Mouse (Mus musculus): ENCODE measurements around the gene Fntb. TPM values are rescaled to one million over a fixed set of nuclear protein-coding genes. Genes with fewer than 3 reads are reported as not detected.

The Fntb gene
- polyA plus RNA-seq, 1 experiment from 2014 or later: 30.9 TPM

DNA sequence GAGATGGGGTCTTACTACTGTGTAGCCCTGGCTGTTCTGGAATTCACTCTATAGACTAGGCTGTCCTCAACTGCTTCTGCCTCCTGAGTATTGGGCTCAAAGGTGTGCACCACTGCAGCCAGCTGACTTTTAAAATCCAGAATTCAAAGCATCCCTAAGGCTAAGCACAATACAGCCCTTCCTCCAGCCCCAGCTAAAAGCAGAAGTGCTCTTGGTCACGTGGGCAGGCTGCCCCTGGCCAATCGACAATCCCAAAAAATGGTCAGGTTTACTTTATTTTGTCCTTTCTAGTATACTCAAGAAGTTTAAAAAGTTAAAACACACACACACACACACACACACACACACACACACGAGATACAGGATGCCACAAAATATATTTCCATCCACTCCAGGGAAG is 177.7 kb downstream of the Fntb start:
- 85% methylated on average over 3 of the region's 3 CpGs for WGBS
- no peak overlapping the region for H3K27ac ChIP-seq (ENCODE audit: poor library complexity, severe bottlenecking)
- no peak for ATAC-seq (ENCODE audit: insufficient number of reproducible peaks, low FRiP score)
- peaks cover 18% of the 10 kb centered on the region for H3K4me1 ChIP-seq (replicated peaks)
- no peak overlapping the region for H3K4me3 ChIP-seq
- no peaks in the 10 kb centered on the region for H3K27me3 ChIP-seq (replicated peaks)
- peaks cover 93% of the 10 kb centered on the region for H3K36me3 ChIP-seq
- H3K9ac ChIP-seq: no peak overlapping the region
- H3K9me3 ChIP-seq (replicated peaks): no peaks in the 10 kb centered on the region
- H3K4me2 ChIP-seq: no peak overlapping the region

DNA sequence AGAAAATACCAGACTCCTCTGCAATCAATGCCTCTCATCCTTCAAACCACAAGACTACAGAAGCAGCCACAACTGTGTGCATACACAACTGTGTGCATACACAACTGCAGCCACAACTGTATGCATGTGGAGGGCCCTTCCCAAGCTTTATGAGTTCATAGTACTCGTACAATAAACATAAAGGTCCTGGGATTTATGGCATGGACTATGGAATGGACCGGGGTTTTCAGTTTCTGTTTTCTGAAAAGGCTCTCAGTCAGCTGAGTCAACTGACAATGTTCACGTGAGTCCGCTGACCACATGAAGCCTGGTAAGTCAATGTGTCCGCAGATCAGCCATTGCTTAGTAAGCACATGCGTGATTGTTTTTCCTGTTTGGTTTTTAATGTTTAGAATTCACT is 178.1 kb downstream of the Fntb start:
- H3K9ac ChIP-seq: no peak overlapping the region
- H3K4me3 ChIP-seq: no peak overlapping the region
- ATAC-seq (ENCODE audit: insufficient number of reproducible peaks, low FRiP score): no peak
- H3K4me1 ChIP-seq (replicated peaks): peaks cover 18% of the 10 kb centered on the region
- peaks cover 91% of the 10 kb centered on the region for H3K36me3 ChIP-seq
- no peaks in the 10 kb centered on the region for H3K27me3 ChIP-seq (replicated peaks)
- no peak overlapping the region for H3K27ac ChIP-seq (ENCODE audit: poor library complexity, severe bottlenecking)
- no peak overlapping the region for H3K4me2 ChIP-seq
- H3K9me3 ChIP-seq (replicated peaks): no peaks in the 10 kb centered on the region
- WGBS: 92% methylated on average over 6 of the region's 6 CpGs

DNA sequence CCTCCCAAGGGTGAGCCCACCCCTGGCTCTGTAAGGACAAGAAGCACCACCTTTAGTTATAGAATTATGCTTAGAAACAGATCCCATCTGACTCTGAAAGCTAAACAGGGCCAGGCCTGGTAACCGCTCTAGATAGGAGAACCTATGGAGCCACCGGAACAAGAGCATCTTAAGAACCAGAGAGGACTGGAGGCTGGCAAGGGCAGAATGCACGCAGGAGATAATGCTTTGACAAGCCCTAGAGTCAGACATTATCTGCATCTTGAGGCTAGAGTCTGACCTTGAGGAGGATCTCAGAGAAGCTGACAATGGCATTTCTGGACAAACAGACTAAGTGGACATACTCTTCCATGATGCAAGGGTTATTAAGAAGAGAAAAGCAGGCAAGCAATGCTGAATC is 182.1 kb downstream of the Fntb start:
- Histone ChIP-seq H3K4me2 (no peak overlapping the region), H3K4me1 (replicated peaks) (peaks cover 7% of the 10 kb centered on the region), H3K4me3 (no peak overlapping the region), H3K9ac (no peak overlapping the region), H3K27me3 (replicated peaks) (no peaks in the 10 kb centered on the region), H3K9me3 (replicated peaks) (no peaks in the 10 kb centered on the region), H3K27ac (ENCODE audit: poor library complexity, severe bottlenecking) (no peak overlapping the region), H3K36me3 (peaks cover 87% of the 10 kb centered on the region)
- no peak for ATAC-seq (ENCODE audit: insufficient number of reproducible peaks, low FRiP score)
- WGBS: 82% methylated on average over 3 of the region's 3 CpGs

- Histone ChIP-seq H3K4me3 (no peak overlapping the region), H3K4me2 (no peak overlapping the region), H3K36me3 (peaks cover 88% of the 10 kb centered on the region), H3K27ac (ENCODE audit: poor library complexity, severe bottlenecking) (no peak overlapping the region), H3K9ac (no peak overlapping the region), H3K9me3 (replicated peaks) (no peaks in the 10 kb centered on the region), H3K27me3 (replicated peaks) (no peaks in the 10 kb centered on the region), H3K4me1 (replicated peaks) (peaks cover 7% of the 10 kb centered on the region)
- WGBS: 70% methylated on average over 2 of the region's 2 CpGs
- no peak for ATAC-seq (ENCODE audit: insufficient number of reproducible peaks, low FRiP score)
These were observed 182.8 kb downstream of the Fntb start for GRCm38 (mm10) chr12:76948185-76948584.

- no peak overlapping the region for H3K4me3 ChIP-seq
- H3K36me3 ChIP-seq: peaks cover 88% of the 10 kb centered on the region
- WGBS: 28% methylated on average over 3 of the region's 3 CpGs
- H3K9ac ChIP-seq: no peak overlapping the region
- H3K4me2 ChIP-seq: no peak overlapping the region
- peaks cover 9% of the 10 kb centered on the region for H3K4me1 ChIP-seq (replicated peaks)
- no peaks in the 10 kb centered on the region for H3K27me3 ChIP-seq (replicated peaks)
- H3K9me3 ChIP-seq (replicated peaks): no peaks in the 10 kb centered on the region
- H3K27ac ChIP-seq (ENCODE audit: poor library complexity, severe bottlenecking): no peak overlapping the region
- ATAC-seq (ENCODE audit: insufficient number of reproducible peaks, low FRiP score): no peak
These were observed 183.4 kb downstream of the Fntb start for GRCm38 (mm10) chr12:76948781-76949180.

DNA sequence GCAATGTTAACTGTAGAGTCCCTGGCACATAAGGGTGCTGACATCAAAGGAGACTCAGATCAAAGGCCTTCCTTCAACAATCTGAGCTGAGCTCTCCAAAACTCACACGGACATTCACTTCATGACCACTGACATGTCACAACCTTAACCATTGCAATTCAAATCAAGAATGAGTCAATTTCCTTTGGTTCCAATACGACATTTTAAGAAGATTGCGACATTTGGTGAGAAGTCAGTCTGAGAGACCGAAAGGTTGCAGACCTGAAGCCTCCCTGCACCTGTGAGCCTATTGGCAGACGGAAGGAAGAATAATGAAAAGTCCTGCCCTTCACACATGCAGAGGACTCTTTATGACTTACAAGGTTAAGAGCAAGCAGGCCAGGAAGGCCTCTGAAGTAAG is 184.9 kb downstream of the Fntb start:
- 82% methylated on average over 5 of the region's 5 CpGs for WGBS
- Histone ChIP-seq H3K4me1 (replicated peaks) (peaks cover 18% of the 10 kb centered on the region), H3K4me3 (no peak overlapping the region), H3K36me3 (peaks cover 80% of the 10 kb centered on the region), H3K9ac (no peak overlapping the region), H3K27me3 (replicated peaks) (no peaks in the 10 kb centered on the region), H3K27ac (ENCODE audit: poor library complexity, severe bottlenecking) (no peak overlapping the region), H3K4me2 (no peak overlapping the region), H3K9me3 (replicated peaks) (no peaks in the 10 kb centered on the region)
- no peak for ATAC-seq (ENCODE audit: insufficient number of reproducible peaks, low FRiP score)

DNA sequence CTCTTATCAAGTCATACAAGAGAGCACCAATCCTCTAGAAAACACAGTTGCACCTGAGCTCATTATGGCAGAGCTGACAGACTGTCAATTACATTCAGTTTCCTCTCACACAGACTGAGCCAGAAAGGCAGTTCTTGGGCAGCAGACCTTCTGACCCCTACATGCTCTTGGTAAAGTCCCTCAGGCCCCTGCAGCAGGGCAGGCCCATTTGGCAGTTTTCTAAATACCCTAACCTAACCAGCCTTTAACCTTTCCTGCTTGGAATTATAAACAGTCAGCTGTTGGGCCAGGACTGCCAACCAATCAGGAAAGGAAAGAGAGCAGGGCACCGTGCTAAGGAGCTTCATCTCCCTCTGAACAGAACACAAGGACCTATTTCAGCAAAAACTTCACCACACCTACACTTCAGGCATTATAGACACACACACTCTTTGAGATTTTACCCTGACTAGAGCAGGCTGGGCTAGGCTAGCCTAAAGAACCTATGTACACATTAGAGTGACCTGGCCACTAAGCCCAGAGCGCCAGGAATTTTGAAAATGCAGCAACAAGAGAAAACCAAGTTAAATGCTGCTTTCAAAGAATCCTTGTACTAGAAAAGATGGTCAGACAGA is 188.5 kb downstream of the Fntb start:
- peaks cover 69% of the 10 kb centered on the region for H3K36me3 ChIP-seq
- no peak overlapping the region for H3K4me2 ChIP-seq
- H3K4me1 ChIP-seq (replicated peaks): peaks cover 14% of the 10 kb centered on the region
- ATAC-seq (ENCODE audit: insufficient number of reproducible peaks, low FRiP score): no peak
- no peak overlapping the region for H3K4me3 ChIP-seq
- no peaks in the 10 kb centered on the region for H3K9me3 ChIP-seq (replicated peaks)
- no peak overlapping the region for H3K9ac ChIP-seq
- 83% methylated on average over 2 of the region's 2 CpGs for WGBS
- H3K27ac ChIP-seq (ENCODE audit: poor library complexity, severe bottlenecking): no peak overlapping the region
- H3K27me3 ChIP-seq (replicated peaks): no peaks in the 10 kb centered on the region

- Histone ChIP-seq H3K4me1 (replicated peaks) (0 out of 2 replicates have a peak, but pooled peaks cover 11% of the 10 kb centered on the region), H3K27me3 (replicated peaks) (no peaks in the 10 kb centered on the region), H3K4me2 (no peak overlapping the region), H3K9me3 (replicated peaks) (no peaks in the 10 kb centered on the region), H3K4me3 (no peak overlapping the region), H3K36me3 (peaks cover 72% of the 10 kb centered on the region), H3K27ac (ENCODE audit: poor library complexity, severe bottlenecking) (no peak overlapping the region), H3K9ac (no peak overlapping the region)
- 77% methylated on average over 10 of the region's 10 CpGs for WGBS
- no peak for ATAC-seq (ENCODE audit: insufficient number of reproducible peaks, low FRiP score)
These were observed 189.5 kb downstream of the Fntb start for GRCm38 (mm10) chr12:76954698-76955423.

DNA sequence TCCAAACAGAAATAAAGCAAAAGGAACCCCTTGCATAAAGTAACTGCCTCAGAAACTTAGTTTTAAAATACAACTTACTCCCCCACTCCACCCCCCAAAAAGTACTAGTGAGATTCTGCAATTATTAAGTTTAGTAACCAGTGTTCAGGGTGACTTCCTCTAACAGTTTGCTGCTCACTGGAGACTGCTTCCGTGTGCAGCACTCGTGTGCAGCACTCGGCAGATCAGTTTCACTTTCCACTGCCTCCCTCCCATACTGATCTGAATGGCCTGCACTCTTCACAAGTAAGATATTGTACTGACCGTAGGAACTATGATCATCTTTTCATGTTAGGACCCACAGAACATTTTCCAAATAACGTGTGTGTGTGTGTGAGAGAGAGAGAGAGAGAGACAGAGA is 192.3 kb downstream of the Fntb start:
- Histone ChIP-seq H3K36me3 (peaks cover 50% of the 10 kb centered on the region), H3K4me2 (no peak overlapping the region), H3K27ac (ENCODE audit: poor library complexity, severe bottlenecking) (no peak overlapping the region), H3K9ac (no peak overlapping the region), H3K4me3 (no peak overlapping the region), H3K4me1 (replicated peaks) (peaks cover 15% of the 10 kb centered on the region), H3K9me3 (replicated peaks) (no peaks in the 10 kb centered on the region), H3K27me3 (replicated peaks) (no peaks in the 10 kb centered on the region)
- ATAC-seq (ENCODE audit: insufficient number of reproducible peaks, low FRiP score): no peak
- WGBS: 72% methylated on average over 5 of the region's 5 CpGs

DNA sequence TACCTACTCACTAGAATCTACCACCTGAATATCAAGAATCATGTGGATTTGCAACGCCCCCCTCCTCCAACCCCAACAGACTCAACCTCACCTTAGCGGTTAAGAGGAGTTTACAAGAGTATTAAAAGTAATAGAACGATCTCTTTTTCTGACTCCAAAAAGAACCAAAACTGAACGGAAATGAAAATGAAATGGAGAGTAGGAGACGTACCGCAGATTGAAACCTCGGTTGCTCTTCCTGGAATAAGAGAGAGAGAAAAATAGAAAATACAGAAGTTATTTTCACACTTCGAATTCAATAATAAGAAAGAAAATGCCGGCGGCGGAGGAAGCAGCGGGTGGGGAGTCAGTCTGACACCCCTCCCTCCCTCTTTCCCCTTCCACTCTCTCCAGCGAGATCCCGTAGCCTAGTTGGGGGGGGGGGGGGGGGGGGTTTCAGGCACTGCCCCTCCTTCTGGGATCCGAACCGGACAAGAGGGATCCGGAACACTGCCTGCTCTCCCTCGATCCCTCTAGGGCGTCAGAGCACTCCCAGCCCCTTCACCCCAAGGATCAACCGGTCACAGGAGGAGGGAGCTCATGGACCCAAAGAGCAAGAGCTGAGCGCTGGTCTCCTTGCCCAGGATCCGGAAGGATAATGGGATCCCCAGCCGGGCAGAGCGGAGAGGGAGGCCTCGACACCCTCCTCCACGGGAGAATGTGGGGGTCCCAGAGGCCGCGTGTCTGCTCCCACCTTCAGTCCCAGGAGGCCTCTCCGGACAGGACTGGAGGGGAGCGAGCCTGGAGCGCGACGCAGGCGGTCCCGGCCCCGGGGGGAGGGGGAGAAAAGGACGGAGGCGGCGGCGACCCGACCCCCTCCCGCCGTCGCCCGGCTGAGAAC is 195.9 kb downstream of the Fntb start:
- peak; percentile 3; the same call in 1 of the 2 replicates for ATAC-seq (ENCODE audit: insufficient number of reproducible peaks, low FRiP score)
- H3K4me3 ChIP-seq: peak overlapping the region; percentile 77
- H3K36me3 ChIP-seq: peaks cover 23% of the 10 kb centered on the region
- WGBS: 4% methylated on average over 45 of the region's 45 CpGs
- no peaks in the 10 kb centered on the region for H3K9me3 ChIP-seq (replicated peaks)
- peak overlapping the region; percentile 95 for H3K4me2 ChIP-seq
- peak overlapping the region; percentile 87 for H3K9ac ChIP-seq
- H3K4me1 ChIP-seq (replicated peaks): peaks cover 7% of the 10 kb centered on the region
- peak overlapping the region; percentile 75 for H3K27ac ChIP-seq (ENCODE audit: poor library complexity, severe bottlenecking)
- H3K27me3 ChIP-seq (replicated peaks): no peaks in the 10 kb centered on the region
